Mouse (Mus musculus) kidney, postnatal 0 days (tissue): ENCODE measurements around the gene Olfr370. TPM values are rescaled to one million over a fixed set of nuclear protein-coding genes. Genes with fewer than 3 reads are reported as not detected.

Experiments
- ATAC-seq: fragments of 200-750 bp; cut with Nextera tagmentation; replicated peaks from 2 replicates; pipeline ENCODE4 v1.8.0; 2017; ENCODE audit warnings: low read depth, moderate number of reproducible peaks, moderate TSS enrichment, moderate library complexity; ENCODE audit not compliant: low FRiP score
- DNase-seq: peaks from one replicate; pipeline ENCODE4 v3.0.0-alpha.2; 2016; ENCODE audit warnings: low spot score
- H3K27ac ChIP-seq: fragments of 300-500 bp; sonication (generic); 2 replicates; pipeline ENCODE4 v1.5.1; 2014; ENCODE audit warnings: mild to moderate bottlenecking
- H3K27me3 ChIP-seq: fragments of 300-500 bp; sonication (generic); 2 replicates; pipeline ENCODE4 v1.6.1; 2014; ENCODE audit warnings: low read length, mixed read lengths; ENCODE audit not compliant: insufficient read depth
- H3K36me3 ChIP-seq: fragments of 300-500 bp; sonication (generic); 2 replicates; pipeline ENCODE4 v1.6.1; 2014; ENCODE audit warnings: low read length, mixed read lengths; ENCODE audit not compliant: insufficient read depth
- H3K4me1 ChIP-seq: fragments of 300-500 bp; sonication (generic); replicated peaks from 2 replicates; pipeline ENCODE4 v1.6.1; 2014; ENCODE audit warnings: antibody characterized with exemption, low read length, mixed read lengths; ENCODE audit not compliant: insufficient read depth
- H3K4me2 ChIP-seq: fragments of 300-500 bp; sonication (generic); 2 replicates; pipeline ENCODE4 v1.6.1; 2014; ENCODE audit warnings: mild to moderate bottlenecking, low read length, moderate library complexity, mixed read lengths
- H3K4me3 ChIP-seq: fragments of 300-500 bp; sonication (generic); replicated peaks from 2 replicates; pipeline ENCODE4 v1.5.1; 2014; ENCODE audit warnings: low read depth, low read length
- H3K9ac ChIP-seq: fragments of 300-500 bp; sonication (generic); 2 replicates; pipeline ENCODE4 v1.6.1; 2014; ENCODE audit warnings: low read depth, low read length
- H3K9me3 ChIP-seq: fragments of 300-500 bp; sonication (generic); replicated peaks from 2 replicates; pipeline ENCODE4 v1.6.1; 2016; ENCODE audit warnings: low read length, inconsistent platforms, mixed read lengths
- CTCF ChIP-seq: IDR thresholded peaks from 2 replicates; pipeline ENCODE4 v1.5.1; 2016; ENCODE audit warnings: antibody characterized with exemption, low read depth, mild to moderate bottlenecking, moderate library complexity
- WGBS: fragments of 180-500 bp; shearing (Covaris S2); extraction: QIAGEN DNeasy Blood & Tissue Kit; methylation state at CpG from one replicate; pipeline ENCODE4 v1.1.7; 2014; 5-methylcytosine and 5-hydroxymethylcytosine counted together
- polyA plus RNA-seq: library from polyadenylated mRNA; unstranded; fragments of >200 nt; fragmentation: Nextera tagmentation; extraction: Ambion mirVana; gene quantifications from 2 replicates; pipeline ENCODE4 v1.2.1, GENCODE M21; 2015

Gene Olfr370
- polyA plus RNA-seq, 1 experiment from 2014 or later = not detected

GRCm38 (mm10) chr8:83574631-83575315 lies 39.2 kb downstream of the Olfr370 start:
- ATAC-seq (no peak), DNase-seq (no peak)
- no peaks in the 10 kb centered on the region for H3K27me3 ChIP-seq
- peak overlapping the region; percentile 47; the same call in 1 of the 2 replicates for H3K27ac ChIP-seq
- no peak for TF ChIP-seq CTCF
- H3K4me3 ChIP-seq = no peak overlapping the region
- peak overlapping the region; percentile 24; the same call in 1 of the 2 replicates for H3K9ac ChIP-seq
- peaks cover 31% of the 10 kb centered on the region for H3K4me1 ChIP-seq
- H3K4me2 ChIP-seq = no peak overlapping the region
- no peaks in the 10 kb centered on the region for H3K9me3 ChIP-seq
- H3K36me3 ChIP-seq = peaks cover 20% of the 10 kb centered on the region; the same call in 1 of the 2 replicates
- WGBS = 56% methylated on average over 15 of the region's 15 CpGs

GRCm38 (mm10) chr8:83575561-83576515 lies 40.3 kb downstream of the Olfr370 start:
- ATAC-seq = no peak

DNA sequence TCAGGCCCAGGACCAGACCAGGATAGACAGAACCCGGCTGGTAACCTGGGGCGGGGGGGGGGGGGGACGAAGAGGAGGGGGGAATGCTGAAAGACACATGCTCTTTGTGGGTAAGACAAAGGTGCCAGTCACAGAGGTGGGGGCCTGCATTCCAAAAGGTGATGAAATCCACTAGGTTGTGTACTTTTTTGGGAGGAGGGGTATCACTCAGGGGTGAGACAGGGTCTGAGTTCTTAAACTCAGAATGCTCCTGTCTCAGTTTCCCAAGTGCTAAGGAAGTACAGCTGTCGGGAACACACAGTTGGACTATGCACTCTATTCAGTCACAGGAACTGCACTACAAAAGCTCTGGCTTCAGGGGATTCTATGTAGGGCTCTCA lies 40.9 kb downstream of the Olfr370 start:
- H3K36me3 ChIP-seq = peaks cover 7% of the 10 kb centered on the region; the same call in 1 of the 2 replicates
- DNase-seq = no peak
- no peak overlapping the region for H3K4me3 ChIP-seq
- H3K4me1 ChIP-seq = peaks cover 31% of the 10 kb centered on the region
- no peak overlapping the region for H3K9ac ChIP-seq
- no peak for TF ChIP-seq CTCF
- H3K9me3 ChIP-seq = no peaks in the 10 kb centered on the region
- no peak overlapping the region for H3K4me2 ChIP-seq
- 32% methylated on average over 2 of the region's 4 CpGs for WGBS
- H3K27me3 ChIP-seq = no peaks in the 10 kb centered on the region
- peak overlapping the region; percentile 51 for H3K27ac ChIP-seq
- ATAC-seq = no peak

More at GRCm38 (mm10) chr8:83575561-83576515, 40.3 kb downstream of the Olfr370 start:
- WGBS = 52% methylated on average over 17 of the region's 17 CpGs
- peaks cover 13% of the 10 kb centered on the region; the same call in 1 of the 2 replicates for H3K36me3 ChIP-seq
- H3K4me2 ChIP-seq = no peak overlapping the region
- peaks cover 31% of the 10 kb centered on the region for H3K4me1 ChIP-seq
- H3K9me3 ChIP-seq = no peaks in the 10 kb centered on the region
- no peak for TF ChIP-seq CTCF
- H3K4me3 ChIP-seq = no peak overlapping the region
- no peaks in the 10 kb centered on the region for H3K27me3 ChIP-seq
- DNase-seq = no peak
- H3K9ac ChIP-seq = no peak overlapping the region
- peak overlapping the region; percentile 51 for H3K27ac ChIP-seq

DNA sequence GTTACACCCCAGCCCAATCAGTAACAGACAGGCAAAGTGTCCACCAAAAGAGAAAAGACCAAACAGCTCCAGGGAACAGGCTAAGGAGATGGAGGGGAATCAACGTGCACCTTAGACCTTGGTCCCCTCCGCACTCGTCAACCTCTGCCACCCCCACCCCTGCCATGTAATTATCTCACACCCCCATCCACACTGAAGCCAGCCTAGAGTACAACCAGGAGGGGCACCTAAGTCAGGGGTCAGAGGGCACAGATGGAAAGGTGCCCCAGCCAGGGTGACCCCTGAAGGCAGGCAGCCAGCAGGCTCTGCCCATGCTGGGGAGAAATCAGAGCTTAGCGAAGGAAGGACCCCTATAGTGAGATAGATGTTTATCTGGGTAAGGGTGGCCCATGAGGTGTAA lies 41.3 kb downstream of the Olfr370 start:
- H3K27me3 ChIP-seq = no peaks in the 10 kb centered on the region
- no peak overlapping the region for H3K4me3 ChIP-seq
- ATAC-seq = 0 out of 2 replicates have a peak, but pooled peaks have one; percentile 2
- peaks cover 4% of the 10 kb centered on the region; the same call in 1 of the 2 replicates for H3K36me3 ChIP-seq
- H3K9me3 ChIP-seq = no peaks in the 10 kb centered on the region
- no peak overlapping the region for H3K9ac ChIP-seq
- H3K4me2 ChIP-seq = no peak overlapping the region
- H3K4me1 ChIP-seq = peaks cover 31% of the 10 kb centered on the region
- peak overlapping the region; percentile 51; the same call in 1 of the 2 replicates for H3K27ac ChIP-seq
- 51% methylated on average over 4 of the region's 4 CpGs for WGBS
- no peak for TF ChIP-seq CTCF
- no peak for DNase-seq

DNA sequence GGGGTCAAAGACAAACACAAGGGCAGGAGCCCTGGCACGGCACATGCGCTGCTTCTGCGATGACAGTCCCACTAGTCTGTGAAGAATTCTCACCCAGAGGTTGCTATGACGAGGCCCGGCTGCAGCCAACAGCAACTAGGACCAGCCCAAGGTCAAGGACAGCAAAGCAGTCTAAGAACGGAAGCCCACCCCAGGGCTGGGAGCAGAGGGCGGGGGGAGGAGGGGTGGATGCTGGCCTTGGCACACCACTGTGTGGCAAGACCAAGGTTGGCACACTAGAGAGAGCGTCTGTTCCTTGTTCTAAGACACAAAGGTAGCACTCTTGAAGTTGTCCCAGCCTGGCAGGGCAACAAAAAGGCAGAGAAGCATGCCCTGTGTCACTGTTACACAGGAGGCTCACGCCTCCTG lies 41.8 kb downstream of the Olfr370 start:
- Histone ChIP-seq H3K9me3 (no peaks in the 10 kb centered on the region), H3K9ac (no peak overlapping the region), H3K4me1 (peaks cover 31% of the 10 kb centered on the region), H3K27me3 (no peaks in the 10 kb centered on the region), H3K27ac (peak overlapping the region; percentile 51; the same call in 1 of the 2 replicates), H3K4me2 (no peak overlapping the region), H3K4me3 (no peak overlapping the region), H3K36me3 (no peaks in the 10 kb centered on the region)
- 0 out of 2 replicates have a peak, but pooled peaks have one; percentile 2 for ATAC-seq
- WGBS = 40% methylated on average over 9 of the region's 9 CpGs
- TF ChIP-seq CTCF = no peak
- no peak for DNase-seq
